Mouse (Mus musculus) ES-Bruce4 (cell line): ENCODE data around the gene Myo1d. TPM values are rescaled to one million over a fixed set of nuclear protein-coding genes. Genes with fewer than 3 reads are reported as not detected.
A peak's percentile ranks its signal among the peaks of the same experiment; 100 is the strongest.

Experiments used
- H3K27ac ChIP-seq: 2 replicates; pipeline ENCODE4 v1.5.1; 2012; ENCODE audit warnings: low read length, inconsistent platforms; ENCODE audit not compliant: insufficient read depth
- H3K27me3 ChIP-seq: 2 replicates; pipeline ENCODE4 v1.6.1; 2012; ENCODE audit warnings: mild to moderate bottlenecking, low read length, inconsistent platforms; ENCODE audit not compliant: control insufficient read depth, poor library complexity, insufficient read depth, severe bottlenecking
- H3K36me3 ChIP-seq: 2 replicates; pipeline ENCODE4 v1.6.1; 2012; ENCODE audit warnings: inconsistent platforms, mild to moderate bottlenecking, low read length, moderate library complexity; ENCODE audit not compliant: control insufficient read depth, poor library complexity, insufficient read depth, severe bottlenecking
- H3K4me1 ChIP-seq: one replicate; pipeline ENCODE4 v1.8.1; 2011; ENCODE audit warnings: low read length; ENCODE audit not compliant: control insufficient read depth, insufficient read depth
- H3K4me3 ChIP-seq: 2 replicates; pipeline ENCODE4 v1.5.1; 2011; ENCODE audit warnings: low read depth, mild to moderate bottlenecking, low read length
- H3K9ac ChIP-seq: 2 replicates; pipeline ENCODE4 v1.6.1; 2012; ENCODE audit warnings: low read depth, mild to moderate bottlenecking, inconsistent platforms; ENCODE audit not compliant: poor library complexity, severe bottlenecking
- H3K9me3 ChIP-seq: replicated peaks from 2 replicates; pipeline ENCODE4 v1.6.1; 2012; ENCODE audit warnings: mild to moderate bottlenecking, low read length, inconsistent platforms; ENCODE audit not compliant: control insufficient read depth, poor library complexity, insufficient read depth, severe bottlenecking
- CTCF ChIP-seq: IDR thresholded peaks from one replicate; pipeline ENCODE4 v1.8.1; 2011; ENCODE audit warnings: low read depth, low read length
- EP300 ChIP-seq: IDR thresholded peaks from 2 replicates; pipeline ENCODE4 v1.6.1; 2011; ENCODE audit warnings: low read depth, low read length; ENCODE audit not compliant: insufficient read depth
- POLR2A ChIP-seq: IDR thresholded peaks from one replicate; pipeline ENCODE4 v1.8.1; 2011; ENCODE audit warnings: low read length; ENCODE audit not compliant: insufficient read depth
- polyA plus RNA-seq: library from polyadenylated mRNA; stranded (reverse); fragments of >200 nt; gene quantifications from 2 replicates; pipeline ENCODE4 v1.2.4, GENCODE M21; 2011; ENCODE audit warnings: low read depth; ENCODE audit not compliant: missing spikeins, insufficient read depth, insufficient read length

Gene Myo1d
- polyA plus RNA-seq: 6.2 and 6.6 TPM in 2 replicates

- no peaks in the 10 kb centered on the region for H3K4me1 ChIP-seq
- H3K9ac ChIP-seq: peak within 1 kb of the TSS; percentile 64
- no peak for TF ChIP-seq POLR2A
- TF ChIP-seq CTCF: peak; percentile 76
- no peak for TF ChIP-seq EP300
- no peak within 1 kb of the TSS for H3K27ac ChIP-seq
- H3K4me3 ChIP-seq: peak within 1 kb of the TSS; percentile 82
- no peaks in the 10 kb centered on the region for H3K27me3 ChIP-seq
- H3K9me3 ChIP-seq: no peaks in the 10 kb centered on the region
- no peaks in the 10 kb centered on the region for H3K36me3 ChIP-seq
Observed at GRCm38 (mm10) chr11:80779527-80780344, at the start of gene Myo1d. Gene Myo1d (minus strand): TSS chr11:80780025.

- Histone ChIP-seq H3K27me3 (no peaks in the 10 kb centered on the region), H3K9ac (no peak overlapping the region), H3K27ac (no peak overlapping the region), H3K9me3 (no peaks in the 10 kb centered on the region), H3K4me1 (peaks cover 5% of the 10 kb centered on the region), H3K4me3 (no peak overlapping the region), H3K36me3 (no peaks in the 10 kb centered on the region)
- TF ChIP-seq EP300 (no peak), POLR2A (no peak), CTCF (no peak)
Observed at GRCm38 (mm10) chr11:80821794-80822193, 42.0 kb upstream of the Myo1d start.

DNA sequence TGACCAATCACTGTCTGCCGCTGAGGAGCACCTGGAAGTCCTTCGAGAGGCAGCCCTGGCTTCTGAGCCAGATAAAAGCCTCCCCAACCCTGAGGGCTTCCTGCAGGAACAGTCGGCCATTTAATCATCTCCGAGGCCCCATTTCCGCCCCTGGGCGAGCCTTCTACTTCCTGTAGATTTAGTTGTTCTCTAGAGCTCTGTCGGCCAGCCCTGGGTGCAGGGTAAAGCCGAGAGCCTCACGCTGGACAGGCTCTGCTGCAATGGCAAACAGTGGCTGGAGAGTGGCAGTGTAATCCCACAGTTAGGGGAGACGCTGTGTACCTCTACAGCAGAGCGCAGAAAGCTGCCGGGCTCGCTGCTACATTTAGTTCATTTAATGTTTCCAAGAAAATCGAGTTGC lies 41.5 kb upstream of the Myo1d start:
- TF ChIP-seq EP300 (no peak), CTCF (peak; percentile 29)
- Histone ChIP-seq H3K9ac (no peak overlapping the region), H3K27me3 (no peaks in the 10 kb centered on the region), H3K9me3 (no peaks in the 10 kb centered on the region), H3K4me1 (peaks cover 5% of the 10 kb centered on the region), H3K4me3 (no peak overlapping the region), H3K36me3 (no peaks in the 10 kb centered on the region), H3K27ac (no peak overlapping the region)

DNA sequence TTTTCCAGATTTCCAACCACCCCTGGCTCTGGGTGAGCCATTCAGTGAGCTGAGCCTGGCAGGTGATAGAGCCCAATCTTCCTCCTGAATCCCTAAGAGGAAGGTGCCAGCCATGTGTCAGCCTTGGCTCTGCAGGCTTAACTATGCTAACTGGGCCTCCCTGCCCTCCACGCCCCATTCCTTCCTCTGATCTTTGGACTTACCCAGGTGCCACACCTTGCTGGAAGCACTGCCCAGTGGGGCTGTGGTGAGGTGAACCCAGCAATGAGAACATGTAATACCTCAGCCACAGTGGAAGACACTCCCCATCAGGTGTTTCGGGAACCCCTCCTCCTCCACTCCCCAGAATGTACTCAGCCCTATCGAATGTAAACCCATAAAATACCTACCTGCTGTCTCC lies 40.3 kb upstream of the Myo1d start:
- Histone ChIP-seq H3K9me3 (no peaks in the 10 kb centered on the region), H3K4me1 (peaks cover 5% of the 10 kb centered on the region), H3K27me3 (no peaks in the 10 kb centered on the region), H3K36me3 (no peaks in the 10 kb centered on the region), H3K9ac (no peak overlapping the region), H3K4me3 (no peak overlapping the region), H3K27ac (no peak overlapping the region)
- TF ChIP-seq CTCF: no peak
- no peak for TF ChIP-seq EP300
- no peak for TF ChIP-seq POLR2A

GRCm38 (mm10) chr11:80818060-80818697 lies 38.4 kb upstream of the Myo1d start:
- Histone ChIP-seq H3K4me1 (peaks cover 5% of the 10 kb centered on the region), H3K4me3 (peak overlapping the region; percentile 43), H3K27me3 (no peaks in the 10 kb centered on the region), H3K9me3 (no peaks in the 10 kb centered on the region), H3K27ac (peak overlapping the region; percentile 79), H3K36me3 (no peaks in the 10 kb centered on the region; the same call in 1 of the 2 replicates), H3K9ac (peak overlapping the region; percentile 46; the same call in 1 of the 2 replicates)
- TF ChIP-seq EP300 (peak; percentile 74), CTCF (peak; percentile 26), POLR2A (no peak)

- no peaks in the 10 kb centered on the region for H3K9me3 ChIP-seq
- no peaks in the 10 kb centered on the region; the same call in 1 of the 2 replicates for H3K36me3 ChIP-seq
- no peak for TF ChIP-seq CTCF
- TF ChIP-seq EP300: no peak
- TF ChIP-seq POLR2A: no peak
- no peak overlapping the region for H3K4me3 ChIP-seq
- H3K27ac ChIP-seq: no peak overlapping the region
- H3K27me3 ChIP-seq: no peaks in the 10 kb centered on the region
- H3K4me1 ChIP-seq: peaks cover 8% of the 10 kb centered on the region
- H3K9ac ChIP-seq: no peak overlapping the region
Observed at GRCm38 (mm10) chr11:80815354-80815753, 35.5 kb upstream of the Myo1d start.
